Mouse (Mus musculus) heart, postnatal 0 days (tissue): ENCODE measurements around the gene Clstn3. TPM values are rescaled to one million over a fixed set of nuclear protein-coding genes. Genes with fewer than 3 reads are reported as not detected.
"Not testable (repeated sequence)": the region's sequence is repeated elsewhere in the genome, so short reads cannot be mapped to it uniquely, and the experiment has no call there.

ENCODE experiments used
- ATAC-seq: fragments of 200-750 bp; cut with Nextera tagmentation; 2 replicates; pipeline ENCODE4 v1.8.0; 2017; ENCODE audit warnings: low read depth, moderate number of reproducible peaks, moderate library complexity; ENCODE audit not compliant: insufficient read depth
- DNase-seq: peaks from one replicate; pipeline ENCODE4 v3.0.0-alpha.2; 2016; ENCODE audit warnings: low spot score
- H3K27ac ChIP-seq: fragments of 300-500 bp; sonication (generic); 2 replicates; pipeline ENCODE4 v1.5.1; 2014; ENCODE audit warnings: low read depth, mild to moderate bottlenecking
- H3K27me3 ChIP-seq: fragments of 300-500 bp; sonication (generic); 2 replicates; pipeline ENCODE4 v1.6.1; 2014; ENCODE audit warnings: low read length, mixed read lengths; ENCODE audit not compliant: control insufficient read depth, insufficient read depth
- H3K36me3 ChIP-seq: fragments of 300-500 bp; sonication (generic); replicated peaks from 2 replicates; pipeline ENCODE4 v1.6.1; 2014; ENCODE audit warnings: low read length, mixed read lengths; ENCODE audit not compliant: control insufficient read depth, insufficient read depth
- H3K4me1 ChIP-seq: fragments of 300-500 bp; sonication (generic); 2 replicates; pipeline ENCODE4 v1.6.1; 2014; ENCODE audit warnings: antibody characterized with exemption; ENCODE audit not compliant: control insufficient read depth, insufficient read depth
- H3K4me2 ChIP-seq: fragments of 300-500 bp; sonication (generic); 2 replicates; pipeline ENCODE4 v1.6.1; 2014; ENCODE audit warnings: low read depth, mild to moderate bottlenecking, low read length, moderate library complexity
- H3K4me3 ChIP-seq: fragments of 300-500 bp; sonication (generic); 2 replicates; pipeline ENCODE4 v1.5.1; 2014; ENCODE audit warnings: low read depth, low read length
- H3K9ac ChIP-seq: fragments of 300-500 bp; sonication (generic); replicated peaks from 2 replicates; pipeline ENCODE4 v1.6.1; 2014; ENCODE audit warnings: low read depth, low read length, mixed read lengths
- H3K9me3 ChIP-seq: fragments of 300-500 bp; sonication (generic); replicated peaks from 2 replicates; pipeline ENCODE4 v1.6.1; 2016; ENCODE audit warnings: low read length; ENCODE audit not compliant: control insufficient read depth
- CTCF ChIP-seq: IDR thresholded peaks from 2 replicates; pipeline ENCODE4 v1.5.1; 2016; ENCODE audit warnings: antibody characterized with exemption, control low read depth, low read depth
- EP300 ChIP-seq: IDR thresholded peaks from 2 replicates; pipeline ENCODE4 v1.6.1; 2016; ENCODE audit warnings: antibody characterized with exemption, low read depth
- WGBS: fragments of 180-500 bp; shearing (Covaris S2); extraction: QIAGEN DNeasy Blood & Tissue Kit; methylation state at CpG from one replicate; pipeline ENCODE4 v1.1.7; 2014; 5-methylcytosine and 5-hydroxymethylcytosine counted together
- polyA plus RNA-seq: library from polyadenylated mRNA; unstranded; fragments of >200 nt; fragmentation: Nextera tagmentation; extraction: Ambion mirVana; gene quantifications from 2 replicates; pipeline ENCODE4 v1.2.1, GENCODE M21; 2015
- total RNA-seq: library from RNA; depleted of rRNA; stranded (reverse); fragments of >200 nt; gene quantifications from 2 replicates; pipeline ENCODE4 v1.2.3, GENCODE M21; 2014; ENCODE audit warnings: low replicate concordance; rRNA removed

The Clstn3 gene
- total RNA-seq = 0.23 and 0.84 TPM in 2 replicates
- polyA plus RNA-seq = 0.16 and 0.18 TPM in 2 replicates

GRCm38 (mm10) chr6:124464305-124465271 is at the start of gene Clstn3:
Gene Clstn3 (minus strand): TSS chr6:124464794.
- peak within 1 kb of the TSS; percentile 74 for H3K4me2 ChIP-seq
- peak within 1 kb of the TSS; percentile 44 for H3K4me3 ChIP-seq
- no peaks in the 10 kb centered on the region for H3K9me3 ChIP-seq
- peaks cover 13% of the 10 kb centered on the region for H3K27me3 ChIP-seq
- DNase-seq (peak; percentile 52), ATAC-seq (peak; percentile 85)
- H3K27ac ChIP-seq = no peak within 1 kb of the TSS
- WGBS = 5% methylated on average over 26 of the region's 27 CpGs
- no peak for TF ChIP-seq EP300
- no peak for TF ChIP-seq CTCF
- H3K4me1 ChIP-seq = peaks cover 13% of the 10 kb centered on the region; the same call in 1 of the 2 replicates
- H3K36me3 ChIP-seq = no peaks in the 10 kb centered on the region
- H3K9ac ChIP-seq = peak within 1 kb of the TSS; percentile 18; the same call in 1 of the 2 replicates

- Histone ChIP-seq H3K9ac (no peak within 1 kb of the TSS), H3K27ac (no peak within 1 kb of the TSS), H3K9me3 (no peaks in the 10 kb centered on the region), H3K4me3 (peak within 1 kb of the TSS; percentile 40), H3K27me3 (no peaks in the 10 kb centered on the region), H3K4me1 (no peaks in the 10 kb centered on the region), H3K4me2 (peak within 1 kb of the TSS; percentile 62), H3K36me3 (no peaks in the 10 kb centered on the region)
- ATAC-seq = no peak
- TF ChIP-seq EP300 = no peak
- TF ChIP-seq CTCF = peak; percentile 74
- 6% methylated on average over 6 of the region's 6 CpGs for WGBS
- peak; percentile 38 for DNase-seq
Measured at GRCm38 (mm10) chr6:124512355-124512836, 47.8 kb upstream of the Clstn3 start, which contains the start of gene C1ra. Gene C1ra (plus strand): TSS chr6:124512405.

- 55% methylated on average over 6 of the region's 6 CpGs for WGBS
- H3K4me2 ChIP-seq = no peak overlapping the region
- no peak overlapping the region for H3K27ac ChIP-seq
- DNase-seq (no peak), ATAC-seq (no peak)
- TF ChIP-seq CTCF (no peak), EP300 (no peak)
- no peaks in the 10 kb centered on the region for H3K36me3 ChIP-seq
- H3K4me3 ChIP-seq = no peak overlapping the region
- H3K9me3 ChIP-seq = no peaks in the 10 kb centered on the region
- H3K4me1 ChIP-seq = no peaks in the 10 kb centered on the region
- no peak overlapping the region for H3K9ac ChIP-seq
- no peaks in the 10 kb centered on the region for H3K27me3 ChIP-seq
Measured at GRCm38 (mm10) chr6:124511936-124512335, 47.3 kb upstream of the Clstn3 start.

- not testable (repeated sequence) for DNase-seq, H3K27me3 ChIP-seq, H3K4me3 ChIP-seq, H3K4me1 ChIP-seq, H3K9ac ChIP-seq, H3K36me3 ChIP-seq, ATAC-seq, H3K27ac ChIP-seq, H3K9me3 ChIP-seq, H3K4me2 ChIP-seq
- 83% methylated on average over 4 of the region's 5 CpGs for WGBS
Measured at GRCm38 (mm10) chr6:124509192-124509591, 44.6 kb upstream of the Clstn3 start.

- Histone ChIP-seq H3K27me3 (no peaks in the 10 kb centered on the region), H3K9ac (no peak overlapping the region), H3K27ac (no peak overlapping the region), H3K4me1 (no peaks in the 10 kb centered on the region), H3K4me2 (no peak overlapping the region), H3K36me3 (no peaks in the 10 kb centered on the region), H3K9me3 (no peaks in the 10 kb centered on the region), H3K4me3 (no peak overlapping the region)
- ATAC-seq (no peak), DNase-seq (no peak)
- TF ChIP-seq EP300 (no peak), CTCF (no peak)
- 53% methylated on average over 10 of the region's 10 CpGs for WGBS
Measured at GRCm38 (mm10) chr6:124508292-124508691, 43.7 kb upstream of the Clstn3 start.
